Mouse (Mus musculus) lung, adult 2 months (tissue): ENCODE measurements around the gene Tmem251. TPM values are rescaled to one million over a fixed set of nuclear protein-coding genes. Genes with fewer than 3 reads are reported as not detected.

Source experiments
- DNase-seq: peaks from one replicate; pipeline ENCODE4 v3.0.0; 2022
- H3K4me1 ChIP-seq: fragments of 200-500 bp; 2 replicates; pipeline ENCODE4 v1.6.1; 2011; ENCODE audit warnings: low read length; ENCODE audit not compliant: control insufficient read depth, insufficient read depth
- H3K4me3 ChIP-seq: fragments of 200-500 bp; replicated peaks from 2 replicates; pipeline ENCODE3; 2011; ENCODE audit warnings: low read depth, mild to moderate bottlenecking, control low read depth, low read length; ENCODE audit errors: extremely low read depth
- CTCF ChIP-seq: fragments of 200-500 bp; IDR thresholded peaks from 2 replicates; pipeline ENCODE4 v1.5.1; 2011; ENCODE audit warnings: mild to moderate bottlenecking, low read length, control low read depth; ENCODE audit not compliant: insufficient read depth
- POLR2A ChIP-seq: fragments of 200-500 bp; IDR thresholded peaks from 2 replicates; pipeline ENCODE4 v1.6.1; 2011; ENCODE audit warnings: low read depth, mild to moderate bottlenecking, control low read depth, low read length, borderline replicate concordance; ENCODE audit errors: extremely low read depth
- WGBS: fragments of 180-500 bp; shearing (Covaris S2); methylation state at CpG from one replicate; pipeline ENCODE4 v1.1.7; 2018; 5-methylcytosine and 5-hydroxymethylcytosine counted together
- polyA plus RNA-seq: library from polyadenylated mRNA; depleted of rRNA; stranded (reverse); fragments of >200 nt; gene quantifications from 2 replicates; pipeline ENCODE4 v1.2.3, GENCODE M21; 2012

Gene Tmem251
- polyA plus RNA-seq, 1 experiment = 2.1 TPM

DNA sequence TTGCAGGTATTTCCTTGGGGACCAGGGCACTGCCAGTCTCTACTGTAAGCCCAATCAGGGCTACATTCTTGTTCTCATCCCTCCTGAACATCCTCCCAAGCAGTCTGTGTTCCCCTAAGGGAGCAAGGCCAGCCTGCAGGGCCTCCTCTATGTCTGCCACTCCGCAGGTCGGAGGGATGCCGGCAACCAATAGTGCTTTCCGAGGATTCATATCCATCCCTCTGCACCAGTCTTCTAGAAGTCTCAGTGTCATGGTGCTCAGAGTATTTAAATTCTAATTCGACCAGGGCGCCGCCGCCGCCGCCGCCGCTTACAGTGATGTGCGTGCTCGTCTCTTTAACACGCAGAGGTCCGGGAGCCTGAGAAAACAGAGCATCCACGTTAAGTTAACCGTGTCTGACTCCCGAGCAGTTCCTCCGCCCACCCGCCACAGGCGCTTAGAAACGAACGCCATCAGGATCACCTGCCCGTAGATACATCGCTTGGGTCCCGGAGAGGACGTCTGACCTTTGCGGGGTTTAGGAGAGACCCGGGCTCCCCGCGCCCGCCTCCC, 450 bp upstream of the Tmem251 start:
- WGBS = under 1% methylated on average over 33 of the region's 33 CpGs
- peaks cover 7% of the 10 kb centered on the region for H3K4me1 ChIP-seq
- H3K4me3 ChIP-seq = peak overlapping the region; percentile 80
- no peak for TF ChIP-seq CTCF
- TF ChIP-seq POLR2A = no peak
- DNase-seq = no peak

GRCm38 (mm10) chr12:102744839-102745238, 1.3 kb downstream of the Tmem251 start:
- H3K4me3 ChIP-seq = no peak overlapping the region
- TF ChIP-seq POLR2A (no peak), CTCF (no peak)
- H3K4me1 ChIP-seq = peaks cover 7% of the 10 kb centered on the region
- DNase-seq = no peak
- 44% methylated on average over 6 of the region's 6 CpGs for WGBS

DNA sequence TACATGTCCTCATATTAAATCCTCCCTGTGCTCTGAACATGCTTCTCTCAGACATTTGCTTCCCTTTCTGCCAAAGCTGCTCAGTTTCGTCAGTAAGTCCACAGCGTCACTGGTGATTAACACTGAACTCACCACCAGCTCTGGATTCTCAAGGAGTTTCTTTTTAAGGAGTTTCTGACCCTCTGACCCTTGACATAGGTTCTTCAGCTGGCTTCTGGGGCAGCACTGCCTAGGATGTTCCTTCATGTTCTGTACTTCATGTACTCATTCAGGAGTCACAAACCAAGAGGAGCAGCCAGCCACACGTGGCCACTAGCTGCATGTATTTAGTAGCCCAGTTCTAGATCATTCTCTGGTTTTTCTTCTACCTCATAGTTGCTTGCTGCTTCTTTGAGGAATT, 4.7 kb downstream of the Tmem251 start:
- Histone ChIP-seq H3K4me3 (no peak overlapping the region), H3K4me1 (peaks cover 7% of the 10 kb centered on the region)
- no peak for DNase-seq
- no peak for TF ChIP-seq POLR2A
- 78% methylated on average over 3 of the region's 3 CpGs for WGBS

- peaks cover 6% of the 10 kb centered on the region for H3K4me1 ChIP-seq
- DNase-seq = no peak
- no peak overlapping the region for H3K4me3 ChIP-seq
- WGBS = 69% methylated on average over 7 of the region's 7 CpGs
- TF ChIP-seq CTCF (0 out of 2 replicates have a peak, but pooled peaks have one; percentile 19), POLR2A (no peak)
Measured at GRCm38 (mm10) chr12:102756304-102756703, 12.7 kb downstream of the Tmem251 start.

DNA sequence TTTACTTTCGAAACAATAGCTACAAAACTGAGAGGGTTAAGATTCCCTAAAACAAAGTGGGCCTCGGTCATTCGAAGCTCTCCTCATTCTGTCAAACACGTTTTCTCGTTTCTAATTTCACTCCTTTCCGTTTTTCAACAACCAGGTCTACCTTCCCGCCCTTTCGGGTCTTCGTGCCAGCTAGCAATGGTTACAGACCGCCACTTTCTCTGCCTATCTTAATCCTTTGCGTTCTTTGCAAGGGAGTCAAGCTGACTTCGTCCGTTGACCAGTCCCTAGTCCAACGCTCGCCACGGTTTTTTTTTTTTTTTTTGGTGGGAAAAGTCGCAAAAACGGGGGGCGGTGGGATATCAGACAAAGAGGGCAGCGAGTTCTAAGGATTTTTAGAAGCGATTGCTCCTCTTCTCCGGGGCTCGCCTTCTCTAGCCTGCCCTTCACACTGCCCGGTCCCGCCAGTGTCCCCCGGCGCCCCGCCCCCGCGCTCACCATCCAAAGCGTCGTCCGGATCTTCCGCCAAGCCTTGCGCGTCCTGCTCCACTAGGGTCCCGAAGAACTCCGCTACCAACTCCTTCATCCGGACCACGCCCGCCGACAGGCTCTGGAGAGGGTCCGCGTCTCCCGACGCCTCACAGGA, 13.6 kb downstream of the Tmem251 start:
- TF ChIP-seq CTCF (no peak), POLR2A (no peak)
- Histone ChIP-seq H3K4me3 (peak overlapping the region; percentile 93), H3K4me1 (peaks cover 6% of the 10 kb centered on the region)
- 1% methylated on average over 46 of the region's 46 CpGs for WGBS
- DNase-seq = no peak

- peak within 1 kb of the TSS; percentile 97 for H3K4me3 ChIP-seq
- peaks cover 6% of the 10 kb centered on the region for H3K4me1 ChIP-seq
- no peak for TF ChIP-seq CTCF
- TF ChIP-seq POLR2A = peak; percentile 47; the same call in 1 of the 2 replicates
- under 1% methylated on average over 73 of the region's 73 CpGs for WGBS
- DNase-seq = peak; percentile 97
Measured at GRCm38 (mm10) chr12:102757689-102758402, 14.3 kb downstream of the Tmem251 start, which contains the start of the genes Gm28051, Gon7 and Ubr7. Gene Gm28051, minus strand, starts transcription at chr12:102757765. Gene Gon7, minus strand, starts transcription at chr12:102757803. Gene Ubr7, plus strand, starts transcription at chr12:102757967.

DNA sequence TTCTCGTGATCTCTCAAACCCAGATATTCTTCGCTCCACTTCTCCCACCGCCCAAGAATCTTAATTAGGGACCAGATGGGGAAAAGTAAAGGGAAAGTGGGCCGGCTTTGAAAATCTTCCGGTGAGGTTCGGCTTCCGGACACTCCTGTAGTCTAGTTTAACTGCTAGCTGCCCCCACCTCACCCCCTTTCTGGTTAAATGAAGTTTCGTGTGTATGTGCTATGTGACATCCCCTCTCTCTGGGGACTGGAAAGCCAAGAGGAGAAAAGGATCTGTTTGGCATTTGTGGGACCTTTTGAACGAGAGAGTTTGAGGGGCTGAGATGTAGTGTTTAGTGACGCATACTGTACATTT, 14.8 kb downstream of the Tmem251 start, which contains the start of gene Gm20604:
Gene Gm20604, minus strand, starts transcription at position 270 of the 354 bp plus-strand sequence.
- Histone ChIP-seq H3K4me1 (peaks cover 6% of the 10 kb centered on the region), H3K4me3 (peak within 1 kb of the TSS; percentile 97)
- no peak for DNase-seq
- TF ChIP-seq CTCF (no peak), POLR2A (no peak)
- under 1% methylated on average over 10 of the region's 10 CpGs for WGBS

GRCm38 (mm10) chr12:102758936-102759335, 15.4 kb downstream of the Tmem251 start:
- DNase-seq = no peak
- Histone ChIP-seq H3K4me3 (peak overlapping the region; percentile 97), H3K4me1 (peaks cover 6% of the 10 kb centered on the region)
- WGBS = 2% methylated on average over 5 of the region's 5 CpGs
- TF ChIP-seq POLR2A (no peak), CTCF (no peak)

- no peak for TF ChIP-seq POLR2A
- TF ChIP-seq CTCF = no peak
- Histone ChIP-seq H3K4me1 (peaks cover 6% of the 10 kb centered on the region), H3K4me3 (no peak overlapping the region)
- DNase-seq = no peak
- WGBS = 67% methylated on average over 3 of the region's 3 CpGs
Measured at GRCm38 (mm10) chr12:102761668-102762067, 18.1 kb downstream of the Tmem251 start.

DNA sequence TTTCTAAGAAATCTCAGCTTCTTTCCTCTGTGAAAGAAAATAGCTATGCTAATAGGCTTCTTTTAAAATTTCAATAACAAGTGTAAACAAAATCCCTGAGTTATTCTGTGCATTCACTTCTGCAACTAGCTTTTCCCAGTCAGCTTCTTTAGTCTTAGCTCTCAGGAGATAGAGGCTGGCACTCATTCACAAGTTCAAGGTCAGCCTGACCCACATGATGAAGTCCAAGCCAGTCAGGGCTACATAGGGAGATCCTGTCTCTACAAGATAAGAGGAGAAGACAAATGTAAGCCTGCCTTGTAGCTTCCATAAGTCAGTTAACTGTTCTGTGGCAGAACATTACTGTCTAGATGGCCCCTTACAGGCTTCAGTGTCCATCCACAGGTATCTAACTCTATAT, 20.1 kb downstream of the Tmem251 start:
- TF ChIP-seq POLR2A (no peak), CTCF (no peak)
- DNase-seq = no peak
- Histone ChIP-seq H3K4me3 (no peak overlapping the region), H3K4me1 (peaks cover 4% of the 10 kb centered on the region)
